Mouse (Mus musculus) neural tube, postnatal 0 days (tissue): Measurements from ENCODE around the gene Olfr127. TPM values are rescaled to one million over a fixed set of nuclear protein-coding genes. Genes with fewer than 3 reads are reported as not detected.

Experiments used
- polyA plus RNA-seq: library from polyadenylated mRNA; unstranded; fragments of >200 nt; fragmentation: Nextera tagmentation; extraction: Ambion mirVana; gene quantifications from 2 replicates; pipeline ENCODE4 v1.2.1, GENCODE M21; 2015

Gene Olfr127
- polyA plus RNA-seq, result not detected in 2 replicates

GRCm38 (mm10) chr17:37900137-37900536 is at the start of gene Olfr127:
Gene Olfr127 (plus strand): TSS chr17:37900437.

DNA sequence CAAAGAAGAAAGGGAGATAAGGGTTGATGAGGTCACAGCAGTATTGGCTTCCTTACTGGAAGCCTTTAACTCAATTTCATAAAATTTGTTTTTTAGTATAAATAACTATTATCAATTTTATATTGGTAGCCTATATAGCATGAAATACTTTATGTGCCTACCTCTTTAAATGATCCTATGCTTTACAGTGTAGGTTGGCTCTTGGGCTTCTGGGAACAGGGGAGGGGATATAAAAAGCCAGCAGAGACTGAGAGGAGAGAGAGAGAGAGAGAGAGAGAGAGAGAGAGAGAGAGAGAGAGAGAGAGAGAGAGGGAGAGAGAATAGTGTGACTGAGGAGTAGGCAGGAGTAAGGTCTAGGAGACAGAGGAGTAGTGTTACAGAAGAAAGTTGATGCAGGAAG is 20.0 kb downstream of the Olfr127 start, which contains the start of gene Olfr128:
Gene Olfr128, plus strand, starts transcription at position 301 of the 400 bp plus-strand sequence.

GRCm38 (mm10) chr17:37952979-37953378 is 52.7 kb downstream of the Olfr127 start, which contains the start of gene Olfr761:
Gene Olfr761 (minus strand): TSS chr17:37953079.

Other genes with a start within 250 kb of the Olfr127 start
- gene Olfr117, start 236.7 kb upstream of the Olfr127 start, polyA plus RNA-seq, result not detected in 2 replicates
- not detected in 2 replicates for gene Olfr118, start 233.4 kb upstream of the Olfr127 start, polyA plus RNA-seq
- gene Olfr119, start 203.9 kb upstream of the Olfr127 start, polyA plus RNA-seq, result not detected in 2 replicates
- gene Olfr120, start 178.6 kb upstream of the Olfr127 start, polyA plus RNA-seq, result not detected in 2 replicates
- not detected in 2 replicates for gene Olfr121, start 151.6 kb upstream of the Olfr127 start, polyA plus RNA-seq
- gene Olfr122, start 131.8 kb upstream of the Olfr127 start, polyA plus RNA-seq, result not detected in 2 replicates
- gene Olfr123, start 106.9 kb upstream of the Olfr127 start, polyA plus RNA-seq, result not detected in 2 replicates
- not detected in 2 replicates for gene Olfr124, start 100.5 kb upstream of the Olfr127 start, polyA plus RNA-seq
- not detected in 2 replicates for gene Olfr125, start 67.5 kb upstream of the Olfr127 start, polyA plus RNA-seq
- not detected in 2 replicates for gene Olfr126, start 53.0 kb upstream of the Olfr127 start, polyA plus RNA-seq
- not detected in 2 replicates for gene Olfr128, start 20.1 kb downstream of the Olfr127 start, polyA plus RNA-seq
- gene Olfr761, start 52.6 kb downstream of the Olfr127 start, polyA plus RNA-seq, result not detected in 2 replicates
- gene Olfr129, start 159.6 kb downstream of the Olfr127 start, polyA plus RNA-seq, result not detected in 2 replicates
- gene Olfr130, start 163.5 kb downstream of the Olfr127 start, polyA plus RNA-seq, result not detected in 2 replicates
- gene Olfr131, start 188.3 kb downstream of the Olfr127 start, polyA plus RNA-seq, result not detected in 2 replicates
- not detected in 2 replicates for gene Olfr132, start 234.1 kb downstream of the Olfr127 start, polyA plus RNA-seq
- not detected in 2 replicates for gene Olfr133, start 244.8 kb downstream of the Olfr127 start, polyA plus RNA-seq